Mouse (Mus musculus) limb, embryonic 14.5 days (tissue): ENCODE results near the gene Sec11a. TPM values are rescaled to one million over a fixed set of nuclear protein-coding genes. Genes with fewer than 3 reads are reported as not detected.

ENCODE experiments used
- ATAC-seq: fragments of 200-750 bp; cut with Nextera tagmentation; 2 replicates; pipeline ENCODE4 v1.8.0; 2017; ENCODE audit warnings: low read depth, moderate number of reproducible peaks, moderate TSS enrichment; ENCODE audit not compliant: low FRiP score
- DNase-seq: peaks from one replicate; pipeline ENCODE4 v3.0.0-alpha.2; 2015; ENCODE audit warnings: low spot score
- H3K27ac ChIP-seq: fragments of 300-500 bp; sonication (generic); replicated peaks from 2 replicates; pipeline ENCODE4 v1.5.1; 2014; ENCODE audit warnings: low read depth, mild to moderate bottlenecking, low read length, moderate library complexity, mixed read lengths
- H3K27me3 ChIP-seq: fragments of 300-500 bp; sonication (generic); 2 replicates; pipeline ENCODE4 v1.6.1; 2014; ENCODE audit warnings: low read length, mixed read lengths; ENCODE audit not compliant: control insufficient read depth, insufficient read depth
- H3K36me3 ChIP-seq: fragments of 300-500 bp; sonication (generic); 2 replicates; pipeline ENCODE4 v1.6.1; 2014; ENCODE audit warnings: mild to moderate bottlenecking, low read length, moderate library complexity, mixed read lengths; ENCODE audit not compliant: control insufficient read depth, insufficient read depth
- H3K4me1 ChIP-seq: fragments of 300-500 bp; sonication (generic); 2 replicates; pipeline ENCODE4 v1.6.1; 2014; ENCODE audit warnings: antibody characterized with exemption, low read length, mixed read lengths; ENCODE audit not compliant: control insufficient read depth, insufficient read depth
- H3K4me2 ChIP-seq: fragments of 300-500 bp; sonication (generic); replicated peaks from 2 replicates; pipeline ENCODE4 v1.6.1; 2014; ENCODE audit warnings: low read depth, mild to moderate bottlenecking, low read length, moderate library complexity; ENCODE audit not compliant: severe bottlenecking
- H3K4me3 ChIP-seq: fragments of 300-500 bp; sonication (generic); replicated peaks from 2 replicates; pipeline ENCODE4 v1.5.1; 2014; ENCODE audit warnings: low read length
- H3K9ac ChIP-seq: fragments of 300-500 bp; sonication (generic); 2 replicates; pipeline ENCODE4 v1.6.1; 2014; ENCODE audit warnings: mild to moderate bottlenecking, low read depth, low read length, moderate library complexity; ENCODE audit not compliant: severe bottlenecking
- H3K9me3 ChIP-seq: fragments of 300-500 bp; sonication (generic); 2 replicates; pipeline ENCODE4 v1.6.1; 2016; ENCODE audit warnings: low read length; ENCODE audit not compliant: control insufficient read depth
- POLR2A ChIP-seq: fragments of 200-500 bp; IDR thresholded peaks from 2 replicates; pipeline ENCODE4 v1.8.0; 2012; ENCODE audit warnings: inconsistent platforms, mild to moderate bottlenecking, moderate library complexity, borderline replicate concordance; ENCODE audit not compliant: insufficient read depth, insufficient read length; ENCODE audit errors: extremely low read depth
- whole genome bisulfite sequencing: fragments of 180-500 bp; shearing (Covaris S2); extraction: QIAGEN DNeasy Blood & Tissue Kit; methylation state at CpG from one replicate; pipeline ENCODE4 v1.1.7; 2014; 5-methylcytosine and 5-hydroxymethylcytosine counted together
- polyA plus RNA-seq, 2 experiments: library from polyadenylated mRNA; depleted of rRNA in 1 of 2; stranded (reverse) in 1 of 2; unstranded in 1 of 2; fragments of >200 nt; fragmentation: Nextera tagmentation in 1 of 2; extraction: Ambion mirVana in 1 of 2; gene quantifications; 2 replicates each; pipeline versions ENCODE4 v1.2.1 to v1.2.3; 2012 to 2014

Gene Sec11a
- polyA plus RNA-seq, 2 experiments: 158 to 224 TPM

- no peak for TF ChIP-seq POLR2A
- 93% methylated on average over 2 of the region's 2 CpGs for WGBS
Observed at GRCm38 (mm10) chr7:80873631-80874030, 73.9 kb downstream of the Sec11a start.

GRCm38 (mm10) chr7:80873038-80873437 is 74.5 kb downstream of the Sec11a start:
- H3K27ac ChIP-seq: no peak overlapping the region
- H3K4me3 ChIP-seq: no peak overlapping the region
- 87% methylated on average over 5 of the region's 5 CpGs for WGBS
- no peaks in the 10 kb centered on the region for H3K9me3 ChIP-seq
- H3K27me3 ChIP-seq: no peaks in the 10 kb centered on the region
- DNase-seq (no peak), ATAC-seq (no peak)
- no peaks in the 10 kb centered on the region for H3K4me1 ChIP-seq
- peaks cover 88% of the 10 kb centered on the region for H3K36me3 ChIP-seq
- no peak overlapping the region for H3K9ac ChIP-seq
- H3K4me2 ChIP-seq: no peak overlapping the region
- no peak for TF ChIP-seq POLR2A

More at GRCm38 (mm10) chr7:80873631-80874030, 73.9 kb downstream of the Sec11a start:
- Histone ChIP-seq H3K27me3 (no peaks in the 10 kb centered on the region), H3K9me3 (no peaks in the 10 kb centered on the region), H3K4me2 (no peak overlapping the region), H3K27ac (no peak overlapping the region), H3K9ac (no peak overlapping the region), H3K4me3 (no peak overlapping the region), H3K36me3 (peaks cover 84% of the 10 kb centered on the region), H3K4me1 (no peaks in the 10 kb centered on the region)
- no peak for DNase-seq
- ATAC-seq: no peak

GRCm38 (mm10) chr7:80868686-80869085 is 78.9 kb downstream of the Sec11a start:
- Histone ChIP-seq H3K36me3 (peaks cover 83% of the 10 kb centered on the region), H3K4me2 (no peak overlapping the region), H3K4me3 (no peak overlapping the region), H3K9ac (no peak overlapping the region), H3K4me1 (0 out of 2 replicates have a peak, but pooled peaks cover 3% of the 10 kb centered on the region), H3K27me3 (no peaks in the 10 kb centered on the region), H3K27ac (no peak overlapping the region), H3K9me3 (no peaks in the 10 kb centered on the region)
- DNase-seq (no peak), ATAC-seq (no peak)
- 88% methylated on average over 2 of the region's 2 CpGs for WGBS
- TF ChIP-seq POLR2A: no peak

GRCm38 (mm10) chr7:80866514-80867147 is 80.9 kb downstream of the Sec11a start:
- 83% methylated on average over 7 of the region's 7 CpGs for WGBS
- Histone ChIP-seq H3K4me1 (peaks cover 10% of the 10 kb centered on the region), H3K9ac (no peak overlapping the region), H3K4me3 (no peak overlapping the region), H3K27me3 (no peaks in the 10 kb centered on the region), H3K9me3 (no peaks in the 10 kb centered on the region), H3K27ac (no peak overlapping the region), H3K36me3 (peaks cover 72% of the 10 kb centered on the region), H3K4me2 (no peak overlapping the region)
- DNase-seq (no peak), ATAC-seq (no peak)
- no peak for TF ChIP-seq POLR2A

GRCm38 (mm10) chr7:80865521-80865920 is 82.1 kb downstream of the Sec11a start:
- DNase-seq (no peak), ATAC-seq (no peak)
- H3K4me3 ChIP-seq: no peak overlapping the region
- no peak for TF ChIP-seq POLR2A
- no peaks in the 10 kb centered on the region for H3K9me3 ChIP-seq
- 95% methylated on average over 7 of the region's 7 CpGs for WGBS
- no peak overlapping the region for H3K9ac ChIP-seq
- H3K4me1 ChIP-seq: peaks cover 12% of the 10 kb centered on the region
- peaks cover 67% of the 10 kb centered on the region for H3K36me3 ChIP-seq
- no peak overlapping the region for H3K27ac ChIP-seq
- no peak overlapping the region for H3K4me2 ChIP-seq
- no peaks in the 10 kb centered on the region for H3K27me3 ChIP-seq
